Mouse (Mus musculus) midbrain, postnatal 0 days (tissue): ENCODE results near the gene Pllp. TPM values are rescaled to one million over a fixed set of nuclear protein-coding genes. Genes with fewer than 3 reads are reported as not detected.
A peak's percentile ranks its signal among the peaks of the same experiment; 100 is the strongest.

ENCODE experiments used
- ATAC-seq: fragments of 200-750 bp; cut with Nextera tagmentation; 2 replicates; pipeline ENCODE4 v1.8.0; 2017; ENCODE audit warnings: moderate number of reproducible peaks, mild to moderate bottlenecking, moderate TSS enrichment, moderate library complexity; ENCODE audit not compliant: low FRiP score
- DNase-seq: peaks from one replicate; pipeline ENCODE4 v3.0.0-alpha.2; 2015; ENCODE audit warnings: low spot score
- H3K27ac ChIP-seq: fragments of 300-500 bp; sonication (generic); 2 replicates; pipeline ENCODE4 v1.5.1; 2014; ENCODE audit warnings: low read depth, mild to moderate bottlenecking, low read length, mixed read lengths
- H3K27me3 ChIP-seq: fragments of 300-500 bp; sonication (generic); 2 replicates; pipeline ENCODE4 v1.6.1; 2014; ENCODE audit warnings: low read length, control low read depth, mixed read lengths; ENCODE audit not compliant: insufficient read depth
- H3K36me3 ChIP-seq: fragments of 300-500 bp; sonication (generic); 2 replicates; pipeline ENCODE4 v1.6.1; 2014; ENCODE audit warnings: low read length, control low read depth, mixed read lengths; ENCODE audit not compliant: insufficient read depth
- H3K4me1 ChIP-seq: fragments of 300-500 bp; sonication (generic); 2 replicates; pipeline ENCODE4 v1.6.1; 2014; ENCODE audit warnings: mild to moderate bottlenecking, control low read depth, antibody characterized with exemption, low read length, mixed read lengths; ENCODE audit not compliant: insufficient read depth
- H3K4me2 ChIP-seq: fragments of 300-500 bp; sonication (generic); 2 replicates; pipeline ENCODE4 v1.6.1; 2014; ENCODE audit warnings: low read depth, mild to moderate bottlenecking, low read length, mixed read lengths; ENCODE audit not compliant: poor library complexity, severe bottlenecking
- H3K4me3 ChIP-seq: fragments of 300-500 bp; sonication (generic); 2 replicates; pipeline ENCODE4 v1.5.1; 2014; ENCODE audit warnings: low read depth, mild to moderate bottlenecking, low read length, moderate library complexity
- H3K9ac ChIP-seq: fragments of 300-500 bp; sonication (generic); replicated peaks from 2 replicates; pipeline ENCODE4 v1.6.1; 2014; ENCODE audit warnings: mild to moderate bottlenecking, low read length, moderate library complexity, mixed read lengths; ENCODE audit not compliant: poor library complexity, severe bottlenecking
- H3K9me3 ChIP-seq: fragments of 300-500 bp; sonication (generic); 2 replicates; pipeline ENCODE4 v1.6.1; 2016; ENCODE audit warnings: low read length, control low read depth
- CTCF ChIP-seq: IDR thresholded peaks from 2 replicates; pipeline ENCODE4 v1.5.1; 2016; ENCODE audit warnings: antibody characterized with exemption, mild to moderate bottlenecking
- WGBS: fragments of 180-500 bp; shearing (Covaris S2); extraction: QIAGEN DNeasy Blood & Tissue Kit; methylation state at CpG from one replicate; pipeline ENCODE4 v1.1.7; 2014; 5-methylcytosine and 5-hydroxymethylcytosine counted together
- polyA plus RNA-seq: library from polyadenylated mRNA; unstranded; fragments of >200 nt; fragmentation: Nextera tagmentation; extraction: Ambion mirVana; gene quantifications from 2 replicates; pipeline ENCODE4 v1.2.1, GENCODE M21; 2015
- total RNA-seq: library from RNA; depleted of rRNA; stranded (reverse); fragments of >200 nt; gene quantifications from 2 replicates; pipeline ENCODE4 v1.2.3, GENCODE M21; 2014

The Pllp gene
- total and polyA plus RNA-seq, 2 experiments from 2014 or later = 8.6 to 9.8 TPM

DNA sequence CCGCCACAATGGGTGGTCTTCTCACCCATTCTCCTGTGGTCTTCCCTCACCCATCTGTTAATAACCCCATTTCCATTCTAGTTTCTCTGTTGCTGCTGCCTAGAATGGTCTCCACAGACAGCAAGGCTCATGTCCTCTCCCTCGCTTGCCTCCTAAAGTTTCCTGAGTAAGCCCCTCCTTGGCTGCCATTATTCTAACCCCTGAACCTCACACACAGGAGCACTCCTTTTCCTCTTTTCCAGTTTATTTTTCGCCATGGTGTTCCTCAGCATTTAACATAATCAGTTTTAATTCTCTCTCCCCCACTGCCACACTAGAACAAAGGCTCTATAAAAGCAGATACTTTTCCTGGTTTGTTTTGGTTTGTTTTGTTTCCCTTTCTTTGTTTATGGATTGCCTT is 43.1 kb downstream of the Pllp start:
- H3K4me3 ChIP-seq = no peak overlapping the region
- ATAC-seq (no peak), DNase-seq (no peak)
- H3K4me2 ChIP-seq = no peak overlapping the region
- 95% methylated on average over 3 of the region's 3 CpGs for WGBS
- no peak overlapping the region for H3K9ac ChIP-seq
- TF ChIP-seq CTCF = no peak
- no peaks in the 10 kb centered on the region for H3K4me1 ChIP-seq
- no peak overlapping the region for H3K27ac ChIP-seq
- H3K36me3 ChIP-seq = peaks cover 34% of the 10 kb centered on the region
- H3K9me3 ChIP-seq = no peaks in the 10 kb centered on the region
- H3K27me3 ChIP-seq = no peaks in the 10 kb centered on the region

DNA sequence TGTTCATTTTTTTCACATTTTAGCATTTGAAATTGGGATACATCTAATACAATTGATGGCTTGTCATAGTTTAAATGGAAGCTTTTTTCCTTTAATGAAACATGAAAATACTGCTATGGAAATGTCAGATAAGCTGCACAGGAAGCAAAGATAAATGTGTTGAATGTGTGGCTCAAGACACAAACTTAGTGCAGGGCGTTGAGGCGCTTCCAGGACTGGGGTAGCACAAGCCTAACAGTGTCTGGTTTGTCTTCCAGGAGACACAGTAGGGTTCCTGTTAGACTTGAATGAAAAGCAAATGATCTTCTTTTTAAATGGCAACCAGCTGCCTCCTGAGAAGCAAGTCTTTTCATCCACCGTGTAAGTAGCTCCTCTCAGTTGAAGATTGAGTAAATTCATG is 46.6 kb downstream of the Pllp start:
- WGBS = 30% methylated on average over 3 of the region's 3 CpGs
- peaks cover 38% of the 10 kb centered on the region for H3K36me3 ChIP-seq

DNA sequence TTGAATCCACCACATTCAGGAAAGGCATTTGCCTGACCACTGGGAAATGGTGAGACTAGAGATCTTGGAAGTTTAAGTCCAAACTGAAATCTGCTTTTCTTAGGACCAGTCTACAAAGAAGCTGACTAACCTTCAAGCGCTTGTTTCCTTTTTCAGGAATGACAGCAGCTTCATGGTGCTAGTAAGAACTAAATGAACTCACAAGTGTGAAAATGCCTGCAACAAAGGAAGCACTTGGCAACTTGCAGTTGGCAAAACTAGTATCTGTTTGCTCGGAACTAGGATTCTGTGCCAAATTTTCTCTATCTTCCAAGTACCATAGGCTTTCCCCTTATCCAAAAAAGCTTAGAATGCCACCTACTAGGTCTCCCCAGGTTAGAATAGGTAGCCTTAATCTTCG is 49.9 kb downstream of the Pllp start:
- H3K36me3 ChIP-seq = peaks cover 24% of the 10 kb centered on the region
- no peak for ATAC-seq
- WGBS = 87% methylated on average over 3 of the region's 3 CpGs

More for the DNA sequence above, 46.6 kb downstream of the Pllp start:
- no peaks in the 10 kb centered on the region for H3K4me1 ChIP-seq
- H3K4me3 ChIP-seq = no peak overlapping the region
- H3K9ac ChIP-seq = no peak overlapping the region
- ATAC-seq (no peak), DNase-seq (peak; percentile 26)
- H3K27ac ChIP-seq = no peak overlapping the region
- TF ChIP-seq CTCF = no peak
- H3K27me3 ChIP-seq = no peaks in the 10 kb centered on the region
- no peaks in the 10 kb centered on the region for H3K9me3 ChIP-seq
- H3K4me2 ChIP-seq = no peak overlapping the region

DNA sequence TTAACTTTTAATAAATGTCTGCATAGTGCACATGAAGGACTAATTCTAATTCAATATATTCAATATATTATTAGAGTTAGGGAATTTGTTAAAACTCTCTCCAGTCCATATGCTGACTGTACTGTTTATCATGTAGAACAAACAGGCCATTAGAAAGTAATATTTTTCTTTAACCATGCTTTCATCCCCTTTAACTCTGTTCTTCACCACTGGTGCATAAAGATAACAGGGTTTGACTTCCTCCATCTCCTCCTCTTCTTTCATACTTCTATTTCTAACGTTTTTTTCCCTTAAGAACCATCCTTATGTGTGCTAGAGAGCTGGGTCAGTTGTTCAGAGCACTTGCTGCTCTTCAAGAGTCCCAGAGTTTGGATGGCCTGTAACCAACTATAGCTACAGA is 50.9 kb downstream of the Pllp start:
- TF ChIP-seq CTCF = no peak
- Histone ChIP-seq H3K4me2 (no peak overlapping the region), H3K4me1 (no peaks in the 10 kb centered on the region), H3K36me3 (peaks cover 33% of the 10 kb centered on the region), H3K9ac (no peak overlapping the region), H3K27me3 (no peaks in the 10 kb centered on the region), H3K27ac (no peak overlapping the region), H3K9me3 (no peaks in the 10 kb centered on the region), H3K4me3 (no peak overlapping the region)
- WGBS = 50% methylated on average over 1 of the region's 1 CpGs
- DNase-seq = no peak
- no peak for ATAC-seq

More for the DNA sequence above, 49.9 kb downstream of the Pllp start:
- Histone ChIP-seq H3K4me3 (no peak overlapping the region), H3K4me2 (no peak overlapping the region), H3K9ac (no peak overlapping the region), H3K9me3 (no peaks in the 10 kb centered on the region), H3K27ac (no peak overlapping the region), H3K4me1 (no peaks in the 10 kb centered on the region), H3K27me3 (no peaks in the 10 kb centered on the region)
- no peak for TF ChIP-seq CTCF
- DNase-seq = no peak

DNA sequence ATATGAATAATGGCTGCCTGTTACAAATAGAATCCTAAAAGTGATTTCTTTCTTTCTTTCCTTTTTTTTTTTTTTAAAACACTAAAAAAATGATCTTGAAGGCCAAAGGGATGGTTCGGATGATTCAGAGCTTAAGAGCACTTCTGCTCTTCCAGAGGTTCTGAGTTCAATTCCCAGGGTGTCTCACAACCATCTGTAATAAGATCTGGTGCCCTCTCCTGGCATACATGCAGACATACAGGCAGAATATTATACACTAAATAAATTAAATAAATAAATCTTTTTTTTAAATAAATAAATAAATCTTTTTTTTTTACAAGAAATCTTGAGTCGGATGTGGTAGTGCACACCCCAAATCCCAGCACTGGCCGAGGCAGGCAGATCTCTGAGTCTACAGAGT is 54.1 kb downstream of the Pllp start:
- Histone ChIP-seq H3K36me3 (peaks cover 50% of the 10 kb centered on the region), H3K9me3 (no peaks in the 10 kb centered on the region), H3K4me1 (no peaks in the 10 kb centered on the region), H3K27me3 (no peaks in the 10 kb centered on the region), H3K9ac (no peak overlapping the region), H3K27ac (no peak overlapping the region), H3K4me3 (no peak overlapping the region), H3K4me2 (no peak overlapping the region)
- ATAC-seq (no peak), DNase-seq (no peak)
- TF ChIP-seq CTCF = 0 out of 2 replicates have a peak, but pooled peaks have one; percentile 15
- WGBS = 90% methylated on average over 3 of the region's 3 CpGs

DNA sequence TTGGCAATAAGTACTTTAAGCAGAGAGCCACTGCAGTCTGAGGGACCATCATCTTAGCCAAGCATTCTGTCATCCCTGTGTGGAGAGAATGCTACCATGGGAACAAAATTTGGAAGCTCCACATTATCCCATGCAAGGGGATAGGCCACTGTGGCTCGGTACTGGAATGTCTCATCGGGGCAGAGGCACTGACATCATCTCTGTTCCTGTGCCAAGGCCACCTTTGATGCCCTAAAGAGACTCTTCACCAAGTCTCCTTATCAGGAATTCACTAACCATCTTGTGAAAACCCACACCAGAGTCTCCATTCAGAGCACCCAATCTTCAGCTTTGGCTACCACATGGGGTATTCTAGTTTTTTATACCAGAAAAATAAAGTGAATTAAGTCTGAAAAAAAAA is 54.9 kb downstream of the Pllp start:
- WGBS = 93% methylated on average over 2 of the region's 2 CpGs
- no peak for TF ChIP-seq CTCF
- H3K4me2 ChIP-seq = no peak overlapping the region
- H3K4me3 ChIP-seq = no peak overlapping the region
- no peaks in the 10 kb centered on the region for H3K27me3 ChIP-seq
- ATAC-seq (no peak), DNase-seq (no peak)
- H3K27ac ChIP-seq = no peak overlapping the region
- H3K4me1 ChIP-seq = no peaks in the 10 kb centered on the region
- H3K36me3 ChIP-seq = peaks cover 48% of the 10 kb centered on the region
- no peak overlapping the region for H3K9ac ChIP-seq
- H3K9me3 ChIP-seq = no peaks in the 10 kb centered on the region

DNA sequence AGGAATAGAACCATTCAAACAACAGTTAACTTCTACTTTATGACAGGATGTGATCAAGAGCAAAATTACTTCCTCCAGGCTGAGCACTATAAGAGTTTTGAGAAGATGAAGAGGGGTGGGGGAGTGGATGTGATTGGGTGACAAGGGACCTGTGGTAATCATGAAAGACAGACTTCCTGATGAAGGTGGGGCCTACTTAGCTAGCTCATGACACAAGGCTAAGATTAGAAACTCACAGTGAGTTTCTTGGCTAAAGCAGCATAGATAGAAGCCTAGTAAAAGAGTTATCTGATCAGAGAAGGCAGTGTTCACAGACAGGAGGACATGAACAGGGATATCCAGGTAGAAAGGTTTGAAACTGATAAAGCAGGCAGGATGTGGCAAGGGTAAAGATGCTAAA is 61.9 kb downstream of the Pllp start:
- Histone ChIP-seq H3K9me3 (no peaks in the 10 kb centered on the region), H3K4me3 (no peak overlapping the region), H3K27me3 (no peaks in the 10 kb centered on the region), H3K9ac (no peak overlapping the region), H3K4me1 (no peaks in the 10 kb centered on the region), H3K4me2 (no peak overlapping the region), H3K27ac (no peak overlapping the region), H3K36me3 (peaks cover 50% of the 10 kb centered on the region)
- ATAC-seq (no peak), DNase-seq (no peak)
- TF ChIP-seq CTCF = no peak
